Mouse (Mus musculus) gastrocnemius, postnatal 10 days (tissue): ENCODE data around the gene Mapk10. TPM values are rescaled to one million over a fixed set of nuclear protein-coding genes. Genes with fewer than 3 reads are reported as not detected.
A peak's percentile ranks its signal among the peaks of the same experiment; 100 is the strongest.

Source experiments
- DNase-seq: peaks from one replicate; pipeline ENCODE4 v3.0.0; 2021; ENCODE audit warnings: mixed read lengths
- long read RNA-seq, 2 experiments: library from polyadenylated mRNA; stranded (forward); transcript quantifications; one replicate each; pipeline ENCODE4 v2.0.0; 2021
- total RNA-seq, 2 experiments: library from RNA; stranded (reverse); gene quantifications; 2 replicates each; pipeline ENCODE4 v1.2.3; 2021

Gene Mapk10
- 1 to 10 TPM in 1 of 2 experiments, under 1 TPM in 1; 0.52 to 1.1 TPM for total RNA-seq
- long read RNA-seq, experiment 1, full-length matches to known transcripts: 1 of 1 reads
- long read RNA-seq, experiment 1, partial matches to known transcripts: 0 of 1 reads
- long read RNA-seq, experiment 1, other reads (novel, unspliced or antisense): 0 of 1 reads
- long read RNA-seq, experiment 2, partial matches to known transcripts: 0 of 1 reads
- long read RNA-seq, experiment 2, other reads (novel, unspliced or antisense): 1 of 1 reads

- peak; percentile 12 for DNase-seq
Measured at GRCm38 (mm10) chr5:103211101-103211848, at the start of gene Mapk10. Gene Mapk10, minus strand, starts transcription at chr5:103211334.

DNA sequence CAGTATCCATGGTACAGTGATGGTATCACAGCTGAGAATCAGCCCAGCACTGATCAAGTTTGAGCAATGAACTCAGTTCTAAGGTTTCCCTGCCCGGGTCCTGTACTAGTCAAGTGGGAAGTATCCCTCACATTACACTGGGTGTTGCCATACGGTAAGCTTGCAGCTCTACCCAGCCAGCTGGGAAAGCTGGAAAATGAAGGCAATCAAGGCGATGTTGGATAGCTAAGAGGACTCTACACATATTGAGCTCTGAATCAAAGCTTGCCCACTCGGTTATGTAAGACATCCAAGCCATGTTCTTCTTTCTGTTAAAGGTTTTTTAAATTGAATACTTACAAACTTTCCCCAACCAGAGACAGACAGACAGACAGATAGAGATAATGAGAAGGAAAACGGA is 45.0 kb upstream of the Mapk10 start:
- no peak for DNase-seq

GRCm38 (mm10) chr5:103242430-103242829 is 31.3 kb upstream of the Mapk10 start:
- DNase-seq: no peak

- DNase-seq: no peak
Measured at GRCm38 (mm10) chr5:103231822-103232221, 20.7 kb upstream of the Mapk10 start.

DNA sequence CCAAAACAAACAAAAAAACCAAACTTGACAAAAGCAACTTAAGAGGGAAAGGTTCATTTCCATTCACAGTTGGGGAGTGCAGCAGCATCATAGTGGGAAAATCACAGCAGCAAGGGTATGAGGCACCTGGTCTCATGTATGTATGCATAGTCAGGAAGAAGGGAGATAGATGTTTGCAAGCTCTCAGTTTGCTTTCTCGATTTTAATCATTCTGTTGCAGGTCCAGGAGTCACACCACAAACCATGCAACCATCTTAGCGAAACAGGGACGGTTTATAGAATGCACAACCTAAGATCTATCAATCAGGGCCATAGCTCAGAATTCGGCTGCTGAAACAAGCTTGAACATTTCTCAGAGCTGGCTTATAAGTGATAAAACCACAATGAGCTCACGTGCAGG is 19.2 kb upstream of the Mapk10 start:
- no peak for DNase-seq

DNA sequence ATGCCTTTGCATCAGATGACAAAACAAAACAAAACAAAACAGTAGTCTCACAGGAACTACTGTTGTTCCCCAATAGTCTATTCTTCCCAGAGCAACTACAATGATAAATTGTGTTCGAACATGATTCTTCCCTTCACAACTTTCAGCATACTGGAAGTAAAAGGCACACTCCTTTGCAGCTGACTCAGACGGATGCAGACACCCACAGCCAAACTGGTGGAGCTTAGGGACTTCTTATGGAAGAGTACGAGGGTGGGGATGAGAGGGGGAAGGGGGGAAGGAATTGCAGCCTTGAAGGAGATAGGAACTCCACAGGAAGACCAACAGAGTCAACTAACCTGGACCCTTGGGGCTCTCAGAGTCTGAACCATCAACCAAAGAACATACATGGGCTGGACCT is 18.2 kb upstream of the Mapk10 start:
- DNase-seq: no peak

DNA sequence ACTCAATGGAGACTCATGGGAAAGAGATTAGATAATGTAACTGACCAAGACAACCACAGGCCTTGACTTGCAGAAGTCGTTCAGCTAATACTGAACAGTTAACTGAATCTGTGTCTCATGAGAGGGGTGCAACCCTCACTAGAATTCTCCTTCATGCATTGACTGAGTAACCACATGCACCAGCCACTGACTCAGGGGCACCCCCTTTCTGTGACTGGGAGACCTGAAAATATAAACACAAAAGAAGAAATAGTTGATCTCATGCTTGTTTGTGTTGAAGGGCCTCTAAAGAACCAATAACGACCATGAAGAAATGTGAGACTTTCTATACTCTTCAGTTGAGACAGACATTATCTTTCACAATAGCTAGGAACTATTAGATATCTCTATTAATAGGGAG is 10.9 kb upstream of the Mapk10 start:
- DNase-seq: no peak

- DNase-seq: no peak
Measured at GRCm38 (mm10) chr5:103210644-103211043, 490 bp downstream of the Mapk10 start.

DNA sequence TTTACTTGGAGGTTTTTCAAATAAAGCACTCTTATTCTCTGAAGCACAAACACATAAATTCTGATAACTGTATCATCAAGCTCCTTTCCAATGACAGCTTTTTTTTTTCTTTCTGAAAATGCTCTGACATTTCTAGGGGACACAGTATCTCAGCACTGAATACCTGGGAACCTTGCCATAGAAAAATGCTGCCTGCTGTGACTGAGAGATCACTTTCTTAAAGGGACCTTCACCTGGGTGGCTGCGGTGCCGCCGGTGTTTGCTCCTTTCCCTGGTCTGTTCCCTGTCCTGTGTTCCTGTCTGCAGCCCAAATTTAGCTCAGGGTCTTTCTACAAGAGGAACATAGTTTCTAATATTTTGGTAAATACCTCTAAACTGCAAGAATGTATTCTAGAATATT is 1.1 kb downstream of the Mapk10 start:
- DNase-seq: no peak

GRCm38 (mm10) chr5:103209486-103209885 is 1.6 kb downstream of the Mapk10 start:
- no peak for DNase-seq

DNA sequence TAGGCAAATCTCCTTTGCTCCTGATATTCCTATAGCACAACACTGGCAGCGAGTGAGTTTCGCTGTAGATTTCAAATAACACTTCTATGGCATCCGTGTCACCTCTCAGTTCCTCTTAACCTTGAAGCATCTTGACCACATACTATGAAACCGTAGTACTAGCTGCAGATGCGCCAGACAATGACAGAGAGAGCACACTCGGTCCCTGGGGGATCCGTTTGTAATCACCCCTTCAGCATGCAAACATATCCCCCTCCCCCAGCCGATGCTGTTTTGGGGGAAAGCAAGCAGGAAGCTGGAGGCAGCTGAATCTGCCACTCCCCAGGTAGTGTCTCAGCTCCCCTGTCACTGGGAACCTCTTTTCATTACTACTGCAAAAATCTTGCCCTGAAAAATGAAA is 2.3 kb downstream of the Mapk10 start:
- DNase-seq: no peak

- no peak for DNase-seq
Measured at GRCm38 (mm10) chr5:103208021-103208511, 3.1 kb downstream of the Mapk10 start.

DNA sequence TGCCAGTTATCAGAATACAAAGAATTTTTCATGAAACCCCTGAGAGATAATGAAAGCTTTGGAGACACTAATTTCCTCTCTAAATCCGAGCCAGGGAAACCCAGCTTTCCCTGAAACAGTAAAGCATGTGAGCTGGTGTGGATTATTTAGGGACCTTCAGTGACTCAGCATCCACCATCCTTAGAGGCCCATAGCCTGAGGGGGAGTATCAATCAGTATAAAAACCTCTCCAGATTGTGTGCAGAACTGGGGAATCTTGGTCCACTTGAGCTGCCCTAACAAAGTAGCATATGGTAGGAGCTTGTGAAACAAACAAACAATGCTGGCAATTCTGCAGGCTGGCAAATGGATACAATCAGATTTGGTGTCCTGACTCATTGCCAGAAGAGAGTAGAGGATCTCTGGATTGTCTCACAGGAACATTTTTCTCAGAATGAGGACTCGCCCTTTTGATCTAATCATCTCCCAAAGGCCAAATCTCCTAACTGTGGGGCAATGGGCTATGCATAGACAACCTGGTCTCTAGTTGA is 13.3 kb downstream of the Mapk10 start:
- no peak for DNase-seq

DNA sequence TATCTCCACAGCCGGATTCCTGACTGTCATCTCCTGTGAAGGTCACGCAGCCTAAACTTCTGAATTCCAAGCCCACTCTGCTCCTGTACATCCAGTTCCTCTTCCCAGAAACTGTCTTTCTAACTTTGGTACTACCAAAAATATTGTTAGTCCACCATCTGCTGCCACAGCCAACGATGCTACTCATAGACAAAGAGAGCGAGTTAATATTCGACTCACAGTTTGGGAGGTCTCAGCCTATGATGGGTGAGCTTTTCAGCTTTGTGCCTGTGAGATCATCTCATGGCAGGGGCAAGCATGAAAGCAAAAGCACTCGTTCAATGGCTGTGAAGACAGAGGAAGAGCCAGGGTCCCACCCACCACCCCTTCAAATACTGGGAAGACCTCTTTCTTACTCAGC is 16.6 kb downstream of the Mapk10 start:
- DNase-seq: no peak

GRCm38 (mm10) chr5:103193700-103194099 is 17.4 kb downstream of the Mapk10 start:
- DNase-seq: no peak

- DNase-seq: no peak
Measured at GRCm38 (mm10) chr5:103191577-103191976, 19.6 kb downstream of the Mapk10 start.

DNA sequence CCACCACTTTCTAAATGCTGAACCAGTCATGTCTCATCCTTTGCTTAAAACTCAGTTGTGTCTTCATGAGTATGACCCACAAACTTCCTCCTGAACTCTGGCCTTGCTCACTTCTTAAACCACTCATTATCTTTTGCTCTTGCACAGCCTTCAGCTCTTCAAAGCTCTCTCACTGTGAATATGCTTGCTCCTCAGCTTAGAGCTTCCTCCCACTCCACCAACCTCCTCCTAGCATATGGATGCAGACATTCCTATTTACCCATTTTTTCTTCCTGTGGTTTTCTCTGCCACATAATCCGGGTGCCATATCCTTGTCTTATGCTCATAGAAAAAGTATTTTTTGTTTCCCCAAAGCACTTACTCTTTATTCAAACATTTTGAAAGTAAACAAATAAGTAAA is 26.9 kb downstream of the Mapk10 start:
- no peak for DNase-seq

- DNase-seq: no peak
Measured at GRCm38 (mm10) chr5:103181622-103182021, 29.5 kb downstream of the Mapk10 start.

- no peak for DNase-seq
Measured at GRCm38 (mm10) chr5:103177010-103177409, 34.1 kb downstream of the Mapk10 start.

DNA sequence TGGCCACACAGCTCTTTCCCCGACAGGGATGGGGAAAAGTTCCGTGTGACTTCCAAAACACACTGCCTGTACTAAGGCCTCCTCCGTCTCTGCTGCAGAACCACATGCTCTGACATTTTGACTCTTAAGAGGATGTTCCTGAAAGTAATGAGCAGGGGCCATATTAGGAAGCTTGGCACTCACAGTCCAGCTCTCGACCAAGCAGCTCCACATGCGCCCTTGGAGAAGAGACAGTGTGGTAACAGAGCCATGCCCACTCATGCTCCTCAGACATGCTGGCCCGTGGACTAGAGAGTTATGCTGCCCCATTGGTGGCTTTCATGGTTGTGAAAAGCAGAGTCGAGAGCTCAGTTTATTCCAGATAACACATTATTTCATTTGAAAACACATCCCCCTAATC is 35.1 kb downstream of the Mapk10 start:
- DNase-seq: no peak

- no peak for DNase-seq
Measured at GRCm38 (mm10) chr5:103174607-103175006, 36.5 kb downstream of the Mapk10 start.

- no peak for DNase-seq
Measured at GRCm38 (mm10) chr5:103171207-103171606, 39.9 kb downstream of the Mapk10 start.

- DNase-seq: no peak
Measured at GRCm38 (mm10) chr5:103167371-103167770, 43.8 kb downstream of the Mapk10 start.

GRCm38 (mm10) chr5:103166755-103167154 is 44.4 kb downstream of the Mapk10 start:
- no peak for DNase-seq
